Mouse (Mus musculus): Measurements from ENCODE around the gene Etfa. TPM values are rescaled to one million over a fixed set of nuclear protein-coding genes. Genes with fewer than 3 reads are reported as not detected.

Gene Etfa
- polyA plus RNA-seq, 1 experiment from 2014 or later: 483 TPM

DNA sequence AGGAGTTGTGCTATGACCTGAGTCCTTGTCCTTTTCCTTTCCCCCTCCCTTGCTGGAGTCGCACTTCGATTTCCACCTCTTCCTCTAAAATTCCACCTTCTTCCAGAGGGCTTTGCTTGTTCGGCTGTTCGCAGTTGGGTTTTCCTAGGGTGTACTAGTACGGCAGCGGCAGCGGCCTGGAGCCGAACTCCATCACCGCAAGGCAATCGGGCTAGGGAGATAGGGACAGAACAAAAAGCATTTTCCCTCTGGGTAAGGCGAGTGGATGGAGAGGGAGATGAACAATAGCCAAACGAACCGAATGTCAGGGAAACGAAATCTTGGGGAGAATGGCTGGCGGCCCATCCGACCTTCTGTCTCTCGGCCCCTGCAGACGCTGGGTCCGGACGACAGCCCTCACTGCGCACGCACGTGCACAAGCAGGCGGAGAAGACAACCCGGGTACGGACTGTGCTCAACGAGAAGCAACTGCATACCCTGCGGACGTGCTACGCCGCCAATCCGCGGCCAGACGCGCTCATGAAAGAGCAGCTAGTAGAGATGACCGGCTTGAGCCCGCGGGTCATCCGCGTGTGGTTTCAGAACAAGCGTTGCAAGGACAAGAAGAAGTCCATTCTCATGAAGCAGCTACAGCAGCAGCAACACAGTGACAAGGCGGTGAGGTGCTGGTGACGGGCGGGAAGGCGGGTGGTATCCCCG, 31.8 kb upstream of the Etfa start:
- no peak for ATAC-seq (replicated peaks; ENCODE audit: extremely low read depth, insufficient read depth, low FRiP score)
- peaks cover 82% of the 10 kb centered on the region for H3K27me3 ChIP-seq (ENCODE audit: control insufficient read depth, insufficient read depth, low read length)
- no peak overlapping the region for H3K27ac ChIP-seq (ENCODE audit: low read length)
- H3K4me2 ChIP-seq (ENCODE audit: low read depth, low read length): peak overlapping the region; percentile 52
- H3K4me3 ChIP-seq (ENCODE audit: low read length): peak overlapping the region; percentile 34
- no peak overlapping the region for H3K9ac ChIP-seq (ENCODE audit: low read length)
- no peaks in the 10 kb centered on the region for H3K36me3 ChIP-seq (ENCODE audit: control insufficient read depth, insufficient read depth)
- peaks cover 36% of the 10 kb centered on the region for H3K4me1 ChIP-seq (ENCODE audit: control insufficient read depth, insufficient read depth, low read length)
- 3% methylated on average over 46 of the region's 46 CpGs for WGBS
- peaks cover 3% of the 10 kb centered on the region; the same call in 1 of the 2 replicates for H3K9me3 ChIP-seq (replicated peaks; ENCODE audit: control insufficient read depth, low read length)

DNA sequence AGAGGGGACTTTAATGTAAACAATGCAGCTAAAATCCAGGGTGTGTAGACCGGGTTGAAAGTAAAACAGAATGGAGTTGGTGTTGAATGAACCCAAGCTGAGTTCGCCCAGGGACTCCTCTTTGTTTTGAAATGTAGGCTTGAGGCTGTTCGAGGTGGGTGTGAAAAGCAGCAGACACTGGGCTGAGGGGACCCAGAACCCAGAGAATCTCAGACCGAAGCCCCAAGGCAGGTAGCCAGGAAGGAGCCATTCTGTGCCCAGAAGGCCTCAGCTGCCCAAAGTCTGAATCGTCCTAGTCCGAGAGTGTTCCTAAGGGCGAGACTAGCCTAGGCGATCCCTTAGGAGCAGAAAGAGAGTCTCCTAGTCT, 31.3 kb upstream of the Etfa start:
- no peaks in the 10 kb centered on the region for H3K36me3 ChIP-seq (ENCODE audit: control insufficient read depth, insufficient read depth)
- ATAC-seq (replicated peaks; ENCODE audit: extremely low read depth, insufficient read depth, low FRiP score): no peak

DNA sequence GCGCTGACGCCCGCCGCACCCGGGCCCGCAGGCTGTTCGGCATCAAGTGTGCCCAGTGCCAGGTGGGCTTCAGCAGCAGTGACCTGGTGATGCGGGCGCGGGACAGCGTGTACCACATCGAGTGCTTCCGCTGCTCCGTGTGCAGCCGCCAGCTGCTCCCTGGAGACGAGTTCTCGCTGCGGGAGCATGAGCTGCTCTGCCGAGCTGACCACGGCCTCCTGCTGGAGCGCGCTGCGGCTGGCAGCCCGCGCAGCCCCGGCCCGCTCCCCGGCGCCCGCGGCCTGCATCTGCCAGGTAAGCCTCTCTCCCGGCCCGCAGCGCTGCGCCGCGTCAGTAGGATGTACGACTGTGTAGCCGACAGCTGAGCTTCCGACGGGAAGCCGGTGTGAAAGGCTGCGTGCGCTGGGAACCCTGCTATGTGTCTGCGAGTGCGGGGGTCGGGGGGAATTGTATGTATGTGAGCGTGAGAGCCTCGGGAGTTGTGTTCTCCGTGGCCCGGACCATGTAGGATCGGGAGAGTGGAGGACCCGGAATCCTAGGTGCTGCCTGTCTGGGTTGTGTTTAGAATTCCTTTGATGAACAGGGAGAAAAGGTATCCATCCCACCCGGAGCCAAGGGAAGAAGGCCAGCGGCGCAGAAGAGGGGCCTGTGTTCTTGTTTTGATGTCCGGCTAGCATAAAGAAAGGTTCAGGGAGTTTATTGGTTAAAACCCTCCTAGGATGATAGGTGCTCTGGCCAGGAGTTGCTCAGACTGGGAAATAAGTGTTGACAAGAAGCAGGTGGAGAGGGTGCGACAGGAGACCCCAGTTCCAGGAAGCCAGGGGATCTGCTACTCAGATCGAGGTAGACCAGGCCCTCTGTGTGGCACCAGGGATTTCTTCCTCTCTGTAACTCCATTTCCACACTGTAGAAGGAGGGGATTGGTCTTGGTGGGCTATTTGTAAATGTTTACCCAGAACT, 30.6 kb upstream of the Etfa start:
- H3K36me3 ChIP-seq (ENCODE audit: control insufficient read depth, insufficient read depth): no peaks in the 10 kb centered on the region
- H3K9me3 ChIP-seq (replicated peaks; ENCODE audit: control insufficient read depth, low read length): peaks cover 3% of the 10 kb centered on the region; the same call in 1 of the 2 replicates
- no peak overlapping the region for H3K27ac ChIP-seq (ENCODE audit: low read length)
- H3K4me3 ChIP-seq (ENCODE audit: low read length): peak overlapping the region; percentile 44
- no peak overlapping the region for H3K9ac ChIP-seq (ENCODE audit: low read length)
- peak overlapping the region; percentile 72 for H3K4me2 ChIP-seq (ENCODE audit: low read depth, low read length)
- H3K4me1 ChIP-seq (ENCODE audit: control insufficient read depth, insufficient read depth, low read length): peaks cover 36% of the 10 kb centered on the region
- H3K27me3 ChIP-seq (ENCODE audit: control insufficient read depth, insufficient read depth, low read length): peaks cover 80% of the 10 kb centered on the region
- 4% methylated on average over 59 of the region's 59 CpGs for WGBS
- no peak for ATAC-seq (replicated peaks; ENCODE audit: extremely low read depth, insufficient read depth, low FRiP score)

More for the DNA sequence above, 31.3 kb upstream of the Etfa start:
- no peak overlapping the region for H3K27ac ChIP-seq (ENCODE audit: low read length)
- H3K4me1 ChIP-seq (ENCODE audit: control insufficient read depth, insufficient read depth, low read length): peaks cover 36% of the 10 kb centered on the region
- no peak overlapping the region for H3K4me2 ChIP-seq (ENCODE audit: low read depth, low read length)
- 21% methylated on average over 8 of the region's 8 CpGs for WGBS
- H3K27me3 ChIP-seq (ENCODE audit: control insufficient read depth, insufficient read depth, low read length): peaks cover 82% of the 10 kb centered on the region
- H3K9ac ChIP-seq (ENCODE audit: low read length): no peak overlapping the region
- peaks cover 3% of the 10 kb centered on the region; the same call in 1 of the 2 replicates for H3K9me3 ChIP-seq (replicated peaks; ENCODE audit: control insufficient read depth, low read length)
- peak overlapping the region; percentile 34 for H3K4me3 ChIP-seq (ENCODE audit: low read length)

GRCm38 (mm10) chr9:55541681-55542365, 29.8 kb upstream of the Etfa start:
- Histone ChIP-seq H3K27me3 (ENCODE audit: control insufficient read depth, insufficient read depth, low read length) (peaks cover 80% of the 10 kb centered on the region), H3K4me1 (ENCODE audit: control insufficient read depth, insufficient read depth, low read length) (peaks cover 36% of the 10 kb centered on the region), H3K9me3 (replicated peaks; ENCODE audit: control insufficient read depth, low read length) (peaks cover 3% of the 10 kb centered on the region; the same call in 1 of the 2 replicates), H3K4me2 (ENCODE audit: low read depth, low read length) (peak overlapping the region; percentile 72), H3K36me3 (ENCODE audit: control insufficient read depth, insufficient read depth) (no peaks in the 10 kb centered on the region), H3K9ac (ENCODE audit: low read length) (no peak overlapping the region), H3K27ac (ENCODE audit: low read length) (no peak overlapping the region), H3K4me3 (ENCODE audit: low read length) (peak overlapping the region; percentile 44)
- WGBS: 1% methylated on average over 59 of the region's 59 CpGs
- no peak for ATAC-seq (replicated peaks; ENCODE audit: extremely low read depth, insufficient read depth, low FRiP score)

- H3K9ac ChIP-seq (ENCODE audit: low read length): no peak overlapping the region
- WGBS: under 1% methylated on average over 28 of the region's 28 CpGs
- H3K4me1 ChIP-seq (ENCODE audit: control insufficient read depth, insufficient read depth, low read length): peaks cover 27% of the 10 kb centered on the region
These were observed 28.8 kb upstream of the Etfa start for GRCm38 (mm10) chr9:55540888-55541287.

GRCm38 (mm10) chr9:55540391-55540770, 28.3 kb upstream of the Etfa start:
- H3K9ac ChIP-seq (ENCODE audit: low read length): no peak overlapping the region
- 2% methylated on average over 12 of the region's 12 CpGs for WGBS

More at GRCm38 (mm10) chr9:55540888-55541287, 28.8 kb upstream of the Etfa start:
- Histone ChIP-seq H3K9me3 (replicated peaks; ENCODE audit: control insufficient read depth, low read length) (no peaks in the 10 kb centered on the region; the same call in 1 of the 2 replicates), H3K36me3 (ENCODE audit: control insufficient read depth, insufficient read depth) (no peaks in the 10 kb centered on the region), H3K27me3 (ENCODE audit: control insufficient read depth, insufficient read depth, low read length) (peaks cover 76% of the 10 kb centered on the region), H3K4me3 (ENCODE audit: low read length) (peak overlapping the region; percentile 44), H3K27ac (ENCODE audit: low read length) (no peak overlapping the region), H3K4me2 (ENCODE audit: low read depth, low read length) (peak overlapping the region; percentile 72)
- ATAC-seq (replicated peaks; ENCODE audit: extremely low read depth, insufficient read depth, low FRiP score): peak; percentile 49

DNA sequence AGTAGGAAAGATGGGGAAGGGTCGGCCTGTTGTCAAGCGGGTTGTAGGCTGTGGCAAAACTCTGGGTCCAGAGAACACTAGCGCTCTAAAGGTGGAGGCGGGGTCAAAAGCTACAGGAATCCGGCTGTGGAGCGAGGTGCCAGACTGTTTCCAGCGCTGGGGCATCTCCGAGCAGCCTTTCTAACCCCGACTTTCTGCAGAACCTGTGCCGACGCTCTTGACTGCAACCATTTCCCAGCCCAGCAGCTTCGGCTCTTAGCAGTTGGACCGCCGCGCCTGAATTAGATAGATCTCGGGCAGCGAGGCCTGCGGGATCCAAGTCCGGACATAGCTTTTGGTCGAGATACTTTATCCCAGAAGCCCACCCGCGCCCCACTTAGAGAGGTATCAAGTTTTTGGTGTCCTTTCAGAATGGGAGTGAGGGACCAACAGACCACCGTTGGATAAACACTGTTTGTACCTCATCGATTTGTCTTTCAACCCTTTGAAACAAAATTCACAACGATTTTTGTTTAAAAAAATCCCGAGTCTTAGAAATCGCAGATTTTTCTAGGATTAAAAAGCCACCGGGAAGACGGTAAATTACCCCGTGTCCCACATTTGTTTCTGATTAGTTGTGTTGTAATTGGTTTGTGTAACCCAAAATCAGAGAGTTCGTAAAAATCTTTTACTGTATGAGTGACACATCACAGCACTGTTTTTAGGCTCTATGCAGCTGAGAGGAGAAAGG, 27.8 kb upstream of the Etfa start:
- H3K4me1 ChIP-seq (ENCODE audit: control insufficient read depth, insufficient read depth, low read length): peaks cover 19% of the 10 kb centered on the region
- no peak for ATAC-seq (replicated peaks; ENCODE audit: extremely low read depth, insufficient read depth, low FRiP score)
- peak overlapping the region; percentile 5; the same call in 1 of the 2 replicates for H3K4me2 ChIP-seq (ENCODE audit: low read depth, low read length)
- H3K9ac ChIP-seq (ENCODE audit: low read length): no peak overlapping the region
- H3K36me3 ChIP-seq (ENCODE audit: control insufficient read depth, insufficient read depth): no peaks in the 10 kb centered on the region
- H3K4me3 ChIP-seq (ENCODE audit: low read length): peak overlapping the region; percentile 44
- 3% methylated on average over 31 of the region's 31 CpGs for WGBS
- peaks cover 66% of the 10 kb centered on the region for H3K27me3 ChIP-seq (ENCODE audit: control insufficient read depth, insufficient read depth, low read length)
- no peak overlapping the region for H3K27ac ChIP-seq (ENCODE audit: low read length)
- H3K9me3 ChIP-seq (replicated peaks; ENCODE audit: control insufficient read depth, low read length): no peaks in the 10 kb centered on the region

More at GRCm38 (mm10) chr9:55540391-55540770, 28.3 kb upstream of the Etfa start:
- Histone ChIP-seq H3K27me3 (ENCODE audit: control insufficient read depth, insufficient read depth, low read length) (peaks cover 72% of the 10 kb centered on the region), H3K36me3 (ENCODE audit: control insufficient read depth, insufficient read depth) (no peaks in the 10 kb centered on the region), H3K9me3 (replicated peaks; ENCODE audit: control insufficient read depth, low read length) (no peaks in the 10 kb centered on the region), H3K27ac (ENCODE audit: low read length) (no peak overlapping the region), H3K4me3 (ENCODE audit: low read length) (peak overlapping the region; percentile 44), H3K4me2 (ENCODE audit: low read depth, low read length) (peak overlapping the region; percentile 72), H3K4me1 (ENCODE audit: control insufficient read depth, insufficient read depth, low read length) (peaks cover 23% of the 10 kb centered on the region)
- ATAC-seq (replicated peaks; ENCODE audit: extremely low read depth, insufficient read depth, low FRiP score): no peak

DNA sequence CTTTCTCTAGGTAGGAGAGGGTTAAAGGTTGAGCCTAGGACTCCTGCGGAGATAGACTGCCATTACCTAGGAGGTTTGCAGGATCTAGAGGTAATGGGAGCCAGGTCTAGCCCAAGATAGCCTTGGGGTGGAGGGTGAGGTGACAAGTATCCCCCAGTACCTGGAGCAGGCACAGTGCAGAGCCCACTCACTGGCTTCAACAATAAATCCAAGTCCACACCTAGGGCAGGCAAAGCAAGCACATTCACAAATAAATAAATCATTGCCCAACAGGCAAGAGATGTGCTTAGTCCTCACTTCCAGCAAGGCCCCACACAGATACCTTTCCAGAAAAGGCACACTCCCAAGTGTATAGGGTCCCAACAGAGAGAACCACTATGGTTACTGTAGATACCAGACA, 27.0 kb upstream of the Etfa start:
- Histone ChIP-seq H3K27me3 (ENCODE audit: control insufficient read depth, insufficient read depth, low read length) (peaks cover 61% of the 10 kb centered on the region), H3K4me3 (ENCODE audit: low read length) (no peak overlapping the region), H3K9ac (ENCODE audit: low read length) (no peak overlapping the region), H3K27ac (ENCODE audit: low read length) (no peak overlapping the region), H3K4me2 (ENCODE audit: low read depth, low read length) (no peak overlapping the region), H3K9me3 (replicated peaks; ENCODE audit: control insufficient read depth, low read length) (no peaks in the 10 kb centered on the region), H3K4me1 (ENCODE audit: control insufficient read depth, insufficient read depth, low read length) (peaks cover 13% of the 10 kb centered on the region), H3K36me3 (ENCODE audit: control insufficient read depth, insufficient read depth) (no peaks in the 10 kb centered on the region)
- 10% methylated on average over 1 of the region's 1 CpGs for WGBS
- no peak for ATAC-seq (replicated peaks; ENCODE audit: extremely low read depth, insufficient read depth, low FRiP score)

Data from heart, embryonic 16.5 days (tissue).